Mouse (Mus musculus): Measurements from ENCODE around the gene Shisal2b.
"Not testable (repeated sequence)": the region's sequence is repeated elsewhere in the genome, so short reads cannot be mapped to it uniquely, and the experiment has no call there.

Shisal2b gene

DNA sequence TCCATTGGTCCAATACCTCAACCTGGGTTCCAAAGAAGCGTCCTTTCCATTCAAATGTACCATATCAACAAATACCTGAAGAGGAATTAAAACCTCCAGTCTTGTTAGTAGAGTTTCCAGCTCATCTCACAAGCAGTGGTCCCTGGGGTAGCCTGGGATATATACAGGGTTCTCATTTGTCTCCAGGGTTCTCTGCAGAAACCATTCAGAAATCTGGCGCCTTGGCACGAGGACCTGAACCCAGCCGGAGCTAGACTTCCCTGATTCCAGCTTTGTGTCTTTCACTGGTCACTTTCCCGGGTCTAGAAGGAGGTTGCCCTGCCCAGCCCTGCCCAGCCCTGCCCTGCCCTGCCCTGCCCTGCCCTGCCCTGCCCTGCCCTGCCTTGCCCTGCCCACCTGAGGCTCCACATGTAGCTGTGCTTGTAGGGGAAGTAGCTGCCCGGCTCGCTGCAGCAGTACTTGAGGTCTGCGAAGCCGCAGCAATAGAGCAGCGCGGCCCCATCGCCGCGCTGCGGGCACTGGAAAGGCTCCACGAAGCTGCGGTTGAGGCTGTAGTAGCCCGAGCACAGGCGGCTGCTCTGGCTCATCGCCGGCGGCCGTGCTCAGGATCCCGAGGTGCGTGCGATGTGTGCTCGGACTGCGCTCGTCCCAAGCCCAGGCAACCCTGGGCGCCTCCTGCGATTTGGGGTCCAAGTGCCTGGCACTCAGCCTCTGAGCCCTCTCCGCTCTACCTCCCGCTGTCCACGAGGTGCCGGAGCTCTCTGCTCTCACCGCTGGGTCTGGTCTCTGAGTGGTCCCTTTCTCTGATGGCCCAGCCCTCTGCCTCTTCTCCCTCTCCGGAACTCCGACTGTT is at the start of gene Shisal2b:
Gene Shisal2b (minus strand): TSS at position 767 of the 853 bp plus-strand sequence.
- DNase-seq: peak; percentile 70 to 73

DNA sequence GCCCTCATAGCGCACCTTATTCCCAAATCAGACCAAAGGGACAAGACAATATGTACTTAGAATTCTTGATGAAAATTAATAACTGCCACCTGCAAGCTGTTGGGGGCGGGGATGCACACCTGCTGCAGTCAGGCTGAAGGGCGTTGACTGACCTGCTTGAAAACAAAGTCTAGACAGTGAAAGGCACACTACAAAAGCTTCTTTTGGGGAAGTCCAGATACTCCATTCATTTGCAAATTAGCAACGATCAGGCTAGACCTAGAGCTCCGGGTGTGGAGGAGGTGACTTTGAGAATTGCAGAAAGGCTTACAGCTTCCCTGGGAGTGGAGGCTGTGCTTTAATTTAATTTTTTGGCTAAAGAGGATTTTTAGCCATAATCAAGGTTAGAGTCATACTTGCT is 47.9 kb upstream of the Shisal2b start:
- not testable (repeated sequence) for DNase-seq

DNA sequence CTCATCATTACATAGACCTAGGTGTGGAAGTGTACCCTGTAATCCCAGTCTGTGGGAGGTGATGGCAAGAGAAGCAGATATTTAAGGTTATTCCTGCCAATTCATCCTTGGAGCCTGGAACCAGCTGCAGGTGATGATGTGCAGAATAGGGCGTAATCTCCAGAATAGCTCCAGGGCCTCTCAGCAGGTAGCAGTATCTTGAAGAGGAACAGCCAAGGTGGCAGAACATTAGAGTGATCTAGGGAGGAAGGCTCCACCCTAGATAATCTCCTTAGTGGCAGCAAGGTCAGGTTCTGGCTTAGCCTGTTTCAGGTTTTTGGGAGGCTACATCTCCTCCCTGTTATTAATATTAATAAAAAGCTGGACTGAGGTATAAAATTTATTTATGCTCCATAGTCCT is 47.3 kb upstream of the Shisal2b start:
- not testable (repeated sequence) for DNase-seq

DNA sequence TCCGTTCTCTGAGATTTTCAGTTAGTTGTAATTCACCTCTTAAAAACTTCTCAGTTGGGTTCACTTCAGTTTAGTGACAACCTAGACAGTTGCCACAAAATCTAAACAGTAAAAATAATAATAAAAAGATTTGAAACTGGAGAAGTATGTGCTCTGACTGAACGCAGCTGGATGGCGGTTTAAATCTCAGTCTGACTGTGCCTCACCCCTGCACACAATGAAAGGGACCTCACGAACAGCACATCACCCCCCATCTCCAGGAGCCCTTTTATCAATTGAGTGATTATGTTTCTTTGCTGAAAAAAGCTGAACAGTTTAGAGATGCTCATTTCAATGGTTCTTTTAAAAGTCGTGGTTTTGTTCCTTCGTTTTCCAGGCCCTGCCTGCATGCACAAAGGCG is 45.0 kb upstream of the Shisal2b start:
- DNase-seq: no peak

DNA sequence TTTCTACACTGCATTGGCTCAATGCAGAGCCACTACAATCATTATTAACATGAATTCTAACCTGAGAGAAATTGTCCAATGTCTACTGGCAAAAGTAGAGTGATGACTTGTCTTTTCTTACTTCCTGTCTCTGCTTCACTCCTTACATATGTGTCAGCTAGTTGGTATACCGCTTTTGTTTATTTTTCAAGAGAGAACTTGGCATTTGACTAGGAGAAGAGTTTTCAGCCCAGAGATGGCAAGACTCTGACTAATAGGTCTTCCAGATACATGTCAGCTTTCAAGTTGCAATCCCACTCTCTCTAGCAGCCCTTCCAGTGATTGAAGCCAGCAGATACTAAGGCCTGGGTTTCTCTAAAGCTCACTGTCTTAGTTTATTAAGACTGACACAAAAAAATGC is 31.1 kb upstream of the Shisal2b start:
- DNase-seq: no peak

DNA sequence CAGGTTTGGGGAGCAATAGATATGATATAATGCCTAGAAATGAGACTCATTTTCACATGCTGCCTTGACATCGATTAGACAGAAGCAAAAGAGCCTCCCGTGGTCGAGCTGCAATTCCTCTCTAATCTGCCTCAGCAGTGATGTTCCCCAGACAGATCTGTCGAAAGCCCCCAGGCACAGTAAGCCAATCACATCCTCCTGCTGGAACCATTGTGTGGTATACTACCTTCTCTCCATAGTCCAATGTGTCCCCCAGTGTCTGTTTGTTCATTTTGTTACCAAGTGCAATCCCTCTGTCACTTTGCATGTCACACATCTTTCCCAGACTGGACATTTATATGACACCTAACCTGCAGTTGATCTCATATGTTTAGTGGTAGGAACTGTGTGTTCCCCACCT is 28.6 kb upstream of the Shisal2b start:
- DNase-seq: no peak

DNA sequence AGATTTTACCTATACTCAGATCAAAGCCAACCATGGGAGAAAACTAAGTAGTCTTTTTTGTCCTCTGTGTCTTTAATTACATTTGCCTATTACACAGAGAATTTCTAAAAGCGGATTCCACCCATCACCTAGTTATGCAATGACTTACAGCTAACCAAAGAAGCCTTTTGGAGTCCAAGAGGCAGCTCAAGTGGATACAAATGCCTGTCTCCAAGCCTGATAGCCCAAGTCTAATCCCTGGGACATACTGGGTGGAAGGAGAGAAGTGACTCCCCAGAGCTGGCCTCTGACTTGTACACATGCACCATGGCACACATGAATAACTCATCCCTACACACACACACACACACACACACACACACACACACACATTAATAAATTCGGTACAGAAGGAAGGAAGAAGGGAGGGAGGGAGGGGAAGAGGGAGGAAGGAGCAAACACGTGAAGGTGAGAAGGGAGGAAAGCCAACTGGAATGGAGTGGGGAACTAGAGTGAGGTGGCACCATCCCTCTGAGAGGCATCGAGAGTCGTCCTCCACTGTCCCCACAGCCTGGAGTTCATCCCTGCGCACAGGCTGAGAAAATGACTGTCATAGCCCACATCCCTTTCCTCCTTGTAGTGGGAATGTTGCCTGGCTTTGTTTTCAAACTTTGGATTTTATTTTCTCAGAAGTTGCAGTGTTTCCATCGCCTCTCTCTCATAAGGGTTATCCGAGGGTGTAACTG is 22.8 kb upstream of the Shisal2b start:
- no peak for DNase-seq

DNA sequence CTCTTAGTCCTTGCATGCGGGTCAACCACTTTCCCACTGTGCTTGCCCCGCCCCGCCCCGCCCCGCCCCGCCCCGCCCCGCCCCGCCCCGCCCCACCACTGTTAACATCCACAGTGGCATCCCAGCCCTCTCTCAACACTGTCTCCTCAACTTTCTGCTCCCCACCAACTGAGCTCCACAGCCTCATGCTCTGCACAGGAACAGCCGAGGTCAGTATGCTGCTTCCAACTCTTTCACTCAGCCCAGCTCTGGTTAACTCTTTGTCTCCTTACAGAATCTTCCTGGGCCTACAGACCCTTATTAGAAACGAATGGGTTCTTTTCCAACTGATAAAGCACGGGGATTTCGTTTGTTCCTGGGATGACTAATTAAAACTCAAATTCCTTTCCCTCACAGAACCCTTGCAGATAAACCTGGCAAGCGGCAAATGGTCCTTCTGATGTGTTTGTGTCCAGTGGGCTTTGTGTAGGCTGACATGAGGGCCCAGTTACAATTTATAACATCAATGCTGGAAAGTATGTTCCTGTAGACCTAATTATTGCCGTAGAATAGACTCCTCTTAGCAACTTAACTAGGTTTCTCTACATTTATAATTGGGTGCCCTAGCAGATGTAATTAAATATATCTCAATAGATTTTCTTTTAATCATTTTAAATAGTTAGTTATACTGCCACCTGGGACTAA is 20.0 kb upstream of the Shisal2b start:
- no peak for DNase-seq

DNA sequence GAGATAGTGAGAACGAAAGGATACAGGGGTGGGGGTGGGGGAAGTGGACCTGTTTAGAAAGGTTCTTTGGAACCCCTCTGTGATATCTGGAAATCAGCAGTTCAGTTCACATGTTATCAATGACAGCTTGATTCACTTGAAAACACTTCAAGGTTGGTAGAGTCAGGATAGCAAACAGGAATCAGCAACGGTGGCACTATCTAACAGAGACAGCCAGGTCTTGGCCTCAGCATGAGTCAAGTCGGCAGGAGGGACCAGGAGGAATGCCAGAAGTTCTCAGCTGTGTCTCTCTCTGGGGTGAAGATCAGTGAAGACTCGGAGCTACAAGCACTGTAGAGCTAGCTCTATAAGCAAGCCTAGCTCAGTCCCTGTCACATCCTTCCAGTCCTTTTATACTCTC is 14.8 kb upstream of the Shisal2b start:
- no peak for DNase-seq

DNA sequence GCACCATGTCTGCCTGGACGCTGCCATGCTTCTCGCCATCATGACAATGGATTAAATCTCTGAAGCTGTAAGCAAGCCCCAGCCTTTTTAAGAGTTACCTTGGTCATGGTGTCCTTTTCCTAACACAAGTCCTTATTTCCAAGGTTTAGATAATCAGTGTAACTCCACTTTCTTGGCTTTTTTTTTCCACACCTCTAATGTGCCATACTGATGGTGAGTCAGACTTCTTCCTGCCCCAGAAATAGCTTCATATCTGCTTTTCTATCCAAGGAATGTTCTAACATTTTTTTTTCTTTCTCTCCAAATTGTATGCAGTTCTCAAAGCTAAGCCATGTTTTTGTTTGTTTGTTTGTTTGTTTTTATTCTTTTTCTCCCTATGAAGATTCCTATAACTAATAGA is 6.2 kb upstream of the Shisal2b start:
- DNase-seq: no peak

DNA sequence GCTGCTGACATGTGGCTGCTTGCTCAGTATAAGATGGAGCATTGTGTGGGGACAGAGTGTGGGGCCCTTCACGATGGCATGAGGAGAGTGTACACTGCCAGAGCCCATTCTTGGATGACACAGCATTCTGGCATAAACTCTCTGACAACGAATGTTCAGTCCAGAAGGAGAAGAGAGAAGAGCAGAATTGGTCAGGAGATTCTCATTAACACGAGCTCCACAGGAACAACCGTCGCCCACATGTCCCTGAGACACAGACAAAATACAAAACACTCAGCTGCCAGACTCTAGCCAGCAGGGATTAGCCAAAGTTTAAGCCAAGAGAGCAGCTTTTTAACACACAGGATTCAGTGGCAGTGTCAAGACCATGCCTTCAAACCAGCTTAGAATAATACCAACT is 3.0 kb upstream of the Shisal2b start:
- peak; percentile 40 to 43 for DNase-seq

DNA sequence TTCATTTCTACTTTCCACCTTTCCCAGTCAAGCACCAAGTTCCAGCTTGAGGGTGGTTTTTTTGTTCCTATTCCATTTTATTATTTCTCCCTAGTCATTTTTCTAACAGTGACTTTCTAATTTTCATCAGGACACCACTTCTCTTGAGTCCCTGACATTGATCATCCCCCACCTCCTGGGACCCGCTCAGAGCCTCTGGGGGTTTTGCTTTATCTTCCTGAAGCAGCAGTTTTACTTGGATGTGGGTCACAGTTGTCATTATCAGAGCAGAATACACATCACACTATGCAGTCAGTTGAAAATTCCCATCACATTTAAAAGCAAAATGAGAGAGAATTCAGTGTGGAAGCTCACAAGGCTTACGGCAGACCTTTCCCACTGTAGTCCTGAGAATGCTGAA is 10.0 kb downstream of the Shisal2b start:
- no peak for DNase-seq

DNA sequence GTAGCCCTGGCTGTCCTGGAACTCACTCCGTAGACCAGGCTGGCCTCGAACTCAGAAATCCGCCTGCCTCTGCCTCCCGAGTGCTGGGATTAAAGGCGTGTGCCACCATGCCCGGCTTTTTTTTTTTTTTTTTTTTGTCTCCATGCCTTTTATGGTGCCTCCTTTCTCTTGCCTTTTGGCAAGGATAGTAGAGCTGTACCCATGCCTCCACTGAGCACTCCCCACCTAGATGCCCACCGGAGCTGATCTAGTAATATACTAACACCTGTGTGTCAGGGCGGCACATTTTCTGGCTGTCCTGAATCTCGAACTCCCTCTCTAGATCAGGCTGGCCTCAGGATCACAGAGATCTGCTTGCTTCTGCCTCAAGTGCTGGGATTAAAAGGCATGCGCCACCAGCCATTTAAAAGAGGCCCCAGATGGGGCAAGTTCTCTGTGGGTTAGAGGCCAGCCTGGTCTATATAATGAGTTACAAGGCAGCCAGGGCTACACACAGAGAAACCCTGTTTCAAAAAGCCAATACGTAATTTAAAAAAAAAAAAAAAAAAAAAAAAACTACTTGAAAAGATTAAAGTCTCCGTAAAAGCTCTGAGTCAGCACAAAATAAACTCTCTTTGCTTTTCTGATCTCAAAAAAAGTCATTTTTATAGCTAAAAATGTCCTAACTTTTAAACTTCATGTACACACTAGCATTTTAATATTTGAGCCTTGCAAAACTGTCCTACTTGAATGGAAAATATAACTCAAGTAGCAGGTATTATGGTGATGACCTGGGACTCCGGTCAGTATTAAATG is 20.2 kb downstream of the Shisal2b start:
- DNase-seq: no peak

DNA sequence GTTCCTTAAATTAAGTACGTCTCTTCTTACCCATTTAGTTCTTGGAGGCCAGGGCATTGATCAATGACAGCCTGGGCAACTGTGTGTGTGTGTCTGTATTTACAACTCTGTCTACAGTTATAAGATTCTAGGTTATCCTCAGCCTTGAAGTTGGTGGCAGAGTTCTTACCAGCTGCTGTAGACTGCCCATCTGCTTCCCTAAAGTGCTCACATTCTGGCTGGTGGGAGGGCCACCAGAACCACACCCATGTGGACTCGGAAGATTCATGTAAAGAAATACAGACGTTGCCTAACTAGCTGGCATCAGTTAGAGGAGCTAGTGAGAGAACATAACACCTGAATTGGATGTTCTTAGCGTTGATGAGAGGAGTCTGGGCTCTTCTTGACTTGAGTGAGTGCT is 21.8 kb downstream of the Shisal2b start:
- DNase-seq: no peak

DNA sequence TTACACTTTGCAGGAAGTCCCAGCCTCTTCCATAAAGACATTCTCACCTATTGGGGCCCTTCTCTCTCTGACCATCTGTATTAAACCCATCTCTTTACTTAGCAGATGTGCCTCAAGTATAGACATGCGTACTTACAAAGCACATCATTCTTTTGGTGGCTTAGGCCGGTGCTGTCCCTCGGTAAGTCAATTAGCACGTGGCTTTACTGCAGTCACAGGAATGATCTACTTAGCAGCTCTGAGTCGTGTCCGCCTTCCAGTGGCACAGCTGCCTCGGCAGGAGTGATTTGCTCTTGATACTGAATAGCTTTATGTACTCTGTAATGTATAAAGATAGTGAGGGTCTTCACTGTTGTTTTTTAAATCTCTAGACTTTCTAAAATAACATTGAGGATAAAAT is 26.1 kb downstream of the Shisal2b start:
- no peak for DNase-seq

DNA sequence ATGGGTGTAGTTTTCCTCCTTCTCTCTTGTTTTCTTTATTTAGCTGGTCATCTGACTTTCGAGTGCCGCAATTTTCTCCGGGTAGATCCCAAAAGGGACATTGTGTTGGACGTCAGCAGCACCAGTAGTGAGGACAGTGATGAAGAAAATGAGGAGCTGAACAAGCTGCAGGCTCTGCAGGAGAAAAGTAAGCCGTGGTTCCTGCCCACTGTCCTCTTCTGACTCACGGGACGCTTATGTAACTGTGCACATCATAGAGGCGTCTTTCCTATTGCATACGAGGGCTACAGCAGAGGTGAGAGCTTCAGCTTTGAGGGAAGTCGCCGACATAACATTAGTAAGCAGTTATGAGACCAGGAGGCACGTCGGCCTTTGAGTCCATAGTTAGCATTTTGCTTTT is 30.9 kb downstream of the Shisal2b start:
- no peak for DNase-seq

DNA sequence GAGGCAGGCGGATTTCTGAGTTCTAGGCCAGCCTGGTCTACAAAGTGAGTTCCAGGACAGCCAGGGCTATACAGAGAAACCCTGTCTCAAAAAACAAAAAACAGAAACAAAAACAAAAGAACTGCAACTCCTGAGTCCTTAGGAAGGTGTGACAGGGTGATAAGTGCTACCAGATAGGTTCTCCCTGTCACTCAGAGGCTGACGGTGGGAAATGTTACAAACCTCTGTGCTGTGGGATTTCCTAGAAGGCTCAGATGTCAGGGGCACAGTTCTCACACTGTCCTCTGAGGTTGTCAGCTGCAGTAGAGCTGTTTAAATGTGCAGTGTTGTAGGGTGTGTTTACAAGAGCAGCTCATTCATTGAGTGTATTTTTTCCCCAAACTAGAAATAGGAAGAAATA is 38.2 kb downstream of the Shisal2b start:
- DNase-seq: no peak

DNA sequence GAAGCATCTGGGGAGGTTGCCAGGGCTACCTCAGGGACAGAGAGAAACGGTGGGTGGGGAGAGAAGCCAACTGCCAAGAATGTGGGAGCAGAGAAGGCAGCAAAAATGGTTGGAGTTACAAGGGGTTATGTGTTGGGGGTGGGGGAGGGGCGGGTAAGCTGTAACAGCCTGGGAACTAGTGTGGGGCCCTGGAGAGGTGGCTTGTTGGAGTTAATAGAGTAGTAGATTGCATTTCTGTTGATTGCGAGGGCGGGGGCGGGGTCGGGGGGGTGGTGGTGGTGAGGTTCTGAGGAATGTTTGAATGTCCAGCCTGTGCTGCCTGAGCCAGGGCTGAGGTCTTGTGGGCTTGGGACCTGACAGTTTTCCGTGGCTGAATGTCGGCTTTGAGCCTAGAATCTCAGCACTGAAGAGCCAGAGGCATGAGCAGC is 41.3 kb downstream of the Shisal2b start:
- no peak for DNase-seq

DNA sequence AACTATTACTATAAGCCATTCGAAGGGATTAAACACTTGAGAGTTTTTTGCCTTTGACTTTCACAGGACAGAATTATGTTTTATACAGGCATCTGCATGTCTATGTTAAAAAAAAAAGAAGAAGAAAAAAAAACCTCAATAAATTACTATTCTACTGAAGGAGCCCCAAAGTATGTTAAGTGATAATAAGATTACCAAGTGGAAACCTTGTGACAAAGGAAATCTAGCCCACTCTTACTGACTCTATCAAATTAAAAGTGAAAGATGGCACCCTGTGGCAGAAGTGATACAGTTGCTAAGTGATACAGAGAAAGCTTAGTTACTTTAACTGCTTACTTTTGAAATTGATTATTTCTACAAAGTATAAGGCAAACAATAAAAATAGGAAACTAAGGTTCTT is 41.8 kb downstream of the Shisal2b start:
- DNase-seq: no peak

DNA sequence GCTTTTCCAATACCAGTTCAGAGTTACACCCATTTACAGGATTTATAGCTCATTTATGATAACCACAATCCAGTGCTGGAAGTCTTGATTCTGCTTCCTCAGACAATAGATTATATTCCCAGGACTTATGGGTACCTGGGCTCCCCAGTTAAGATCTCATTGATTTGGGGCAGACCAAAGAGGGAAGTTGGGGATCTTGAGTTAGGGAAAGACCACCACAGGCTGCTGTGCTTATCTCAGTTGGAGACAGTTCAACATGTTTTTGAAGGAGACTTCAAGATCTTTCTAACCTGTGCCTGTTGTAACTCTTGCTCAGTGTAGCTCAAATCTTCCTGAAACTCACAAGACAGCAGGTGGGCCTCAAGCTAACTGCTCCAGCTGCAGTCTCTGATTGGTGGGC is 42.5 kb downstream of the Shisal2b start:
- no peak for DNase-seq

DNA sequence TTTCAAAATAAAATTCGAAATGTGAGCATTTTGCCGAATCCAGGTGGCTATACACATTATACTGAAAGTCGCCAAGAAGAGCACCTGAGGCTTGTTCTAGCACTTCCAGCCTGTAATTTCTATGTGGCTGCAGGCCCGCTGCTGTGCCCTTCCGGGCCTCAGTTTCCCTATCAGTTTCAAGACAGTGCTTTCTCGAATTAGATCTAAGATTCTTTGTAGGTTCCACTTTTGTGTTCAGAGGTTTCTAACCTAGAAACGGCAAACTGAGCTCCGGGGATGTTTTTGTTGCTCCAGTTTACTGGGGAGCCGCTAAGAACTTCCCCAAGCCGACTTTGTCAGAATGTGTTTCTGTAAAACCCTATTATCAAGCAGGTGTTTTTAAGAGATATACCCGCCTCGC is 46.0 kb downstream of the Shisal2b start:
- DNase-seq: peak in 1 of 2 experiments; percentile 12

DNA sequence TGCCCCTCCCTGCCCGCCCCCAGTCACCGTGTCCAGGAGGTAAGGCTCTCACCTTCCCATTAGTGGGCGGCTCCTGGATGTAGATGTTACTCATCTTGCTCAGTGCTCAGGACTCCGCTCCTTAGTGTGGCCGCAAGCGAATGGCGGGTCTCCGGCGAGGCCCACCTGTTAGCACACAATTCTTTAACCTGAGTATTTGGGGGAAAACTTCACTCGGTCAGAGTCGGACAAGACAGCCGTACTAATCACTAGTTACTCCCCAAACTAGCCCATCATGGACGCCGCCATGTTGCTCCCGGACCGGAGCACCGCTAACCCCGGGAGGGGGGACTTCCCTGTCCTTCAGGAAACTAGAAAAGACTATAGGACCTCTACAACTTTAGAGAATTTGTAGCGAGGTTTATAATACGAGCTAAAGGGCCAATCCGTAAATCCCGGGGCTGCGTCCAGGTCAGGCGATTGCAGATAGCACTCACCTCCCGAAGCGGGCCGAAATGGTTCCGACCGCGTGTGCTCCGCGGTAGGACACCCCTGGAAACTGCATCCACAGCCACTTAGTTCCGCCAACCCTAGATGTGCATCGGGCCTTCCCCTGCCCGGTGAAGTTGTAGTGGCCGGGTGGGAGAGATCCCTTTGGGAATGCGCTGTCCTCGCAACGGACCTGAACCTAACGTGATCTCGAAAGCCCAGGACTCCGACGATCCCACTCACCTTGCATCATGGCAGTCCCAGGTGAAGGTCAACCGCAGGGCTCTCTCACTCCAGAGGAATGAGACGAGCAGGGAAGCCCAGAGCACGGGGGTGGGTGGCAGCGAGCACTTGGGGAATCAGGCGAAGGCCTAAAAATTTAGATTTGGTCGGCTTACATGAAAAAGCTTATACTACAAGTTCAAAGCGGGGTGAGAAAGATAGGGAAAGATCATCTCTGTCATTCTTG is 46.8 kb downstream of the Shisal2b start, which contains the start of gene Cwc27:
Gene Cwc27 (minus strand): TSS at position 508 of the 937 bp plus-strand sequence.
- peak; percentile 85 to 89 for DNase-seq

Measured in cerebellum, postnatal 14 days (tissue).